Mouse (Mus musculus) MEL (cell line): ENCODE measurements around the gene Arhgef3. TPM values are rescaled to one million over a fixed set of nuclear protein-coding genes. Genes with fewer than 3 reads are reported as not detected.

Source experiments
- DNase-seq: peaks from one replicate; pipeline ENCODE4 v3.0.0; 2011; ENCODE audit warnings: low read depth, low spot score
- H3K27ac ChIP-seq: 2 replicates; pipeline ENCODE4 v1.5.1; 2012; ENCODE audit warnings: low read depth, mild to moderate bottlenecking, control low read depth, low read length, moderate library complexity; ENCODE audit not compliant: control insufficient read depth
- H3K27me3 ChIP-seq, 2 experiments: fragments of 150-350 bp in 1 of 2; sonication (generic) in 1 of 2; 2 replicates each; pipeline ENCODE4 v1.6.1; 2012; ENCODE audit warnings: low read length in 2 of 2, mild to moderate bottlenecking in 2 of 2, improper control_type of control experiment in 1 of 2, moderate library complexity in 1 of 2; ENCODE audit not compliant: insufficient read depth in 2 of 2, control insufficient read depth in 1 of 2
- H3K36me3 ChIP-seq, 2 experiments: 2 replicates each; pipeline ENCODE4 v1.6.1; 2012 to 2014; ENCODE audit warnings: low read length in 2 of 2, improper control_type of control experiment in 1 of 2, inconsistent platforms in 1 of 2, mild to moderate bottlenecking in 1 of 2; ENCODE audit not compliant: insufficient read depth in 2 of 2, control insufficient read depth in 1 of 2
- H3K4me1 ChIP-seq, 2 experiments: fragments of 150-350 bp in 1 of 2; sonication (generic) in 1 of 2; 2 replicates each; pipeline ENCODE4 v1.6.1; 2012; ENCODE audit warnings: low read length in 2 of 2, improper control_type of control experiment in 1 of 2, mild to moderate bottlenecking in 1 of 2; ENCODE audit not compliant: insufficient read depth in 2 of 2, control insufficient read depth in 1 of 2
- H3K4me3 ChIP-seq, 2 experiments: fragments of 150-350 bp in 1 of 2; sonication (generic) in 1 of 2; 2 replicates each; pipeline ENCODE4 v1.5.1; 2012; ENCODE audit warnings: low read depth in 2 of 2, low read length in 2 of 2, mild to moderate bottlenecking in 2 of 2, moderate library complexity in 2 of 2, control low read depth in 1 of 2, improper control_type of control experiment in 1 of 2; ENCODE audit not compliant: control insufficient read depth in 1 of 2, insufficient read depth in 1 of 2
- H3K79me2 ChIP-seq: 2 replicates; pipeline ENCODE4 v1.6.1; 2012; ENCODE audit warnings: mild to moderate bottlenecking, low read length, moderate library complexity; ENCODE audit not compliant: control insufficient read depth, poor library complexity, insufficient read depth
- H3K9ac ChIP-seq: 2 replicates; pipeline ENCODE4 v1.6.1; 2012; ENCODE audit warnings: low read depth, mild to moderate bottlenecking, control low read depth, low read length, moderate library complexity; ENCODE audit not compliant: control insufficient read depth, poor library complexity, severe bottlenecking
- H3K9me3 ChIP-seq: fragments of 150-350 bp; sonication (generic); replicated peaks from 2 replicates; pipeline ENCODE4 v1.6.1; 2012; ENCODE audit warnings: mild to moderate bottlenecking, low read length, improper control_type of control experiment, moderate library complexity; ENCODE audit not compliant: insufficient read depth
- BHLHE40 ChIP-seq: IDR thresholded peaks from 2 replicates; pipeline ENCODE4 v1.6.1; 2012; ENCODE audit warnings: low read depth, mild to moderate bottlenecking, inconsistent platforms, low read length, improper control_type of control experiment, borderline replicate concordance
- CHD2 ChIP-seq: IDR thresholded peaks from 2 replicates; pipeline ENCODE4 v1.6.1; 2011; ENCODE audit warnings: low read length, improper control_type of control experiment
- CTCF ChIP-seq, 3 experiments: IDR thresholded peaks in 2 of 3; conservative IDR thresholded peaks in 1 of 3; 2 replicates each; pipeline ENCODE4 v1.5.1; 2011 to 2012; ENCODE audit warnings: low read length in 3 of 3, low read depth in 2 of 3, mild to moderate bottlenecking in 2 of 3, improper control_type of control experiment in 1 of 3, inconsistent platforms in 1 of 3, mixed read lengths in 1 of 3, moderate library complexity in 1 of 3; ENCODE audit not compliant: control insufficient read depth in 1 of 3, insufficient read depth in 1 of 3, poor library complexity in 1 of 3, severe bottlenecking in 1 of 3
- ELF1 ChIP-seq: IDR thresholded peaks from 2 replicates; pipeline ENCODE4 v1.6.1; 2014; ENCODE audit warnings: low read depth, mild to moderate bottlenecking, inconsistent platforms, low read length, improper control_type of control experiment, moderate library complexity
- ETS1 ChIP-seq: IDR thresholded peaks from 2 replicates; pipeline ENCODE4 v1.6.1; 2012; ENCODE audit warnings: low read depth, mild to moderate bottlenecking, inconsistent platforms, low read length, improper control_type of control experiment, moderate library complexity
- GABPA ChIP-seq: IDR thresholded peaks from 2 replicates; pipeline ENCODE4 v1.6.1; 2012; ENCODE audit warnings: low read depth, mild to moderate bottlenecking, inconsistent platforms, low read length, improper control_type of control experiment, moderate library complexity
- GATA1 ChIP-seq: IDR thresholded peaks from 2 replicates; pipeline ENCODE4 v1.6.1; 2011; ENCODE audit warnings: low read depth, low read length, improper control_type of control experiment
- HCFC1 ChIP-seq: IDR thresholded peaks from 2 replicates; pipeline ENCODE4 v1.6.1; 2012; ENCODE audit warnings: low read depth, mild to moderate bottlenecking, inconsistent platforms, low read length, improper control_type of control experiment, moderate library complexity
- JUND ChIP-seq: IDR thresholded peaks from 2 replicates; pipeline ENCODE4 v1.6.1; 2011; ENCODE audit warnings: low read depth, mild to moderate bottlenecking, improper control_type of control experiment, low read length
- KAT2A ChIP-seq: conservative IDR thresholded peaks from 2 replicates; pipeline ENCODE4 v1.6.1; 2012; ENCODE audit warnings: low read depth, low read length, improper control_type of control experiment, inconsistent platforms
- MAX ChIP-seq: IDR thresholded peaks from 2 replicates; pipeline ENCODE4 v1.6.1; 2011; ENCODE audit warnings: low read length, improper control_type of control experiment
- MXI1 ChIP-seq: IDR thresholded peaks from 2 replicates; pipeline ENCODE4 v1.6.1; 2011; ENCODE audit warnings: mild to moderate bottlenecking, low read depth, low read length, improper control_type of control experiment
- MYB ChIP-seq: IDR thresholded peaks from 2 replicates; pipeline ENCODE4 v1.6.1; 2011; ENCODE audit warnings: mild to moderate bottlenecking, low read depth, low read length, improper control_type of control experiment
- MYC ChIP-seq: IDR thresholded peaks from 2 replicates; pipeline ENCODE4 v1.6.1; 2011; ENCODE audit warnings: low read depth, mild to moderate bottlenecking, low read length, improper control_type of control experiment, moderate library complexity
- NELFE ChIP-seq: IDR thresholded peaks from 2 replicates; pipeline ENCODE4 v1.6.1; 2011; ENCODE audit warnings: low read depth, low read length, improper control_type of control experiment
- POLR2AphosphoS5 ChIP-seq: IDR thresholded peaks from 2 replicates; pipeline ENCODE4 v1.6.1; 2012; ENCODE audit warnings: low read depth, borderline replicate concordance, mild to moderate bottlenecking, inconsistent platforms, low read length, moderate library complexity, mixed read lengths
- RAD21 ChIP-seq: IDR thresholded peaks from 2 replicates; pipeline ENCODE4 v1.6.1; 2011; ENCODE audit warnings: mild to moderate bottlenecking, low read depth, low read length, improper control_type of control experiment
- TAL1 ChIP-seq: IDR thresholded peaks from 2 replicates; pipeline ENCODE4 v1.6.1; 2012; ENCODE audit warnings: mild to moderate bottlenecking, inconsistent platforms, low read length, moderate library complexity, mixed read lengths
- TBP ChIP-seq: IDR thresholded peaks from 2 replicates; pipeline ENCODE4 v1.8.0; 2011; ENCODE audit warnings: low read depth, low read length, improper control_type of control experiment
- TCF12 ChIP-seq: IDR thresholded peaks from 2 replicates; pipeline ENCODE4 v1.6.1; 2014; ENCODE audit warnings: low read depth, mild to moderate bottlenecking, inconsistent platforms, low read length, improper control_type of control experiment, moderate library complexity
- UBTF ChIP-seq: IDR thresholded peaks from 2 replicates; pipeline ENCODE4 v1.6.1; 2012; ENCODE audit warnings: low read depth, mild to moderate bottlenecking, inconsistent platforms, low read length, improper control_type of control experiment, moderate library complexity, borderline replicate concordance; ENCODE audit not compliant: insufficient read depth
- USF1 ChIP-seq: IDR thresholded peaks from 2 replicates; pipeline ENCODE4 v1.6.1; 2014; ENCODE audit warnings: low read depth, mild to moderate bottlenecking, inconsistent platforms, low read length, improper control_type of control experiment, moderate library complexity
- USF2 ChIP-seq, 2 experiments: IDR thresholded peaks; 2 replicates each; pipeline ENCODE4 v1.6.1; 2011 to 2012; ENCODE audit warnings: improper control_type of control experiment in 2 of 2, low read length in 2 of 2, borderline replicate concordance in 1 of 2, inconsistent platforms in 1 of 2, low read depth in 1 of 2, mild to moderate bottlenecking in 1 of 2; ENCODE audit not compliant: insufficient read depth in 1 of 2
- ZKSCAN1 ChIP-seq: IDR thresholded peaks from 2 replicates; pipeline ENCODE4 v1.6.1; 2012; ENCODE audit warnings: low read depth, mild to moderate bottlenecking, inconsistent platforms, low read length, improper control_type of control experiment, moderate library complexity
- ZMIZ1 ChIP-seq: IDR thresholded peaks from 2 replicates; pipeline ENCODE4 v1.6.1; 2012; ENCODE audit warnings: low read depth, mild to moderate bottlenecking, inconsistent platforms, low read length, improper control_type of control experiment, moderate library complexity
- ZNF384 ChIP-seq: IDR thresholded peaks from 2 replicates; pipeline ENCODE4 v1.6.1; 2012; ENCODE audit warnings: low read depth, mild to moderate bottlenecking, inconsistent platforms, low read length, improper control_type of control experiment
- polyA plus RNA-seq, 2 experiments: library from polyadenylated mRNA; stranded (reverse) in 1 of 2; unstranded in 1 of 2; fragments of >175 nt in 1 of 2; fragments of >200 nt in 1 of 2; gene quantifications; 2 replicates each; pipeline versions ENCODE4 v1.2.1 to v1.2.4; 2012; ENCODE audit warnings: low replicate concordance in 2 of 2, low read depth in 1 of 2; ENCODE audit not compliant: insufficient read length in 2 of 2, insufficient read depth in 1 of 2, missing spikeins in 1 of 2
- total RNA-seq: library from RNA; depleted of rRNA; stranded (reverse); fragments of 300-350 nt; gene quantifications from 2 replicates; pipeline ENCODE4 v1.2.3, GENCODE M21; 2012

Arhgef3 gene
- total and polyA plus RNA-seq, 3 experiments: 2.1 to 2.7 TPM; not detected in 1

DNA sequence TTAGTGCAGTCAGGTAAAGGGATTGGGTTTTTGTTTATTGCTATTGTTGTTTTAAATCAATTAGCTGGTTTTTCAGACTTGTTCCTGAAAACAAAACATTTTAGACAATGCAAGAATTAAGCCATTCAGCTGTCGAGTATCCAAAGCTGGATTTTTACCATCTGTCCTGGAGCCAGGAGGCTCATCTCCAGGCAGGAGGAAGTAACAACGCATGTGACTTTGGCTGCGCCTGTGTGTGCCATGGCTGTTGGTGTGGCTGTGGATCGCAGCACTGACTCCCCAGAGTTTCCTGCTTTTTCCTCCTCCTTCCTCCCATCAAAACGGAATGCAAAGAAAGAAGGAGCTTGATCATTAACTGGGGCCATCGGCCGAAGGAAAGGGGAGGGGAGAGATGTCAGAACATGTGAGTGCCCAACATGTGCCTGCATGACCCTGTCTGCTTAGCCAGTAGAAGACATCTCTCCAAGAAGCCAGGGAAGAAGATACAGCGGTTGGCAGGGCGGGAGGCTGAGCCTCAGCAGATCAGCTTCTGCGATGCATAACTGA lies 216.9 kb downstream of the Arhgef3 start:
- TF ChIP-seq TBP (no peak), MXI1 (no peak), HCFC1 (no peak), ELF1 (no peak), CTCF (IDR thresholded peaks at IDR 0.05 in 2 of 3, conservative IDR thresholded peaks at IDR 0.05 in 1 of 3; ENCODE audit: control insufficient read depth in 1 of 3, insufficient read depth in 1 of 3, low read depth in 2 of 3, low read length in 3 of 3, poor library complexity in 1 of 3, severe bottlenecking in 1 of 3) (no peak), UBTF (no peak), CHD2 (no peak), ETS1 (no peak), TCF12 (no peak), MYC (no peak), RAD21 (no peak), TAL1 (no peak), POLR2AphosphoS5 (no peak), KAT2A (no peak), BHLHE40 (no peak), ZMIZ1 (no peak), ZKSCAN1 (no peak), NELFE (no peak), MYB (no peak), USF1 (no peak)
- no peak for DNase-seq
- no peaks in the 10 kb centered on the region for H3K9me3 ChIP-seq
- H3K9ac ChIP-seq: no peak overlapping the region
- no peaks in the 10 kb centered on the region for H3K36me3 ChIP-seq
- no peak overlapping the region for H3K27ac ChIP-seq
- peaks cover 0 to 5% of the 10 kb centered on the region in 2 experiments; a peak in 1 of 4 replicates for H3K4me1 ChIP-seq
- no peaks in the 10 kb centered on the region for H3K79me2 ChIP-seq
- H3K4me3 ChIP-seq: no peak overlapping the region
- peaks cover 2 to 7% of the 10 kb centered on the region in 2 experiments for H3K27me3 ChIP-seq

DNA sequence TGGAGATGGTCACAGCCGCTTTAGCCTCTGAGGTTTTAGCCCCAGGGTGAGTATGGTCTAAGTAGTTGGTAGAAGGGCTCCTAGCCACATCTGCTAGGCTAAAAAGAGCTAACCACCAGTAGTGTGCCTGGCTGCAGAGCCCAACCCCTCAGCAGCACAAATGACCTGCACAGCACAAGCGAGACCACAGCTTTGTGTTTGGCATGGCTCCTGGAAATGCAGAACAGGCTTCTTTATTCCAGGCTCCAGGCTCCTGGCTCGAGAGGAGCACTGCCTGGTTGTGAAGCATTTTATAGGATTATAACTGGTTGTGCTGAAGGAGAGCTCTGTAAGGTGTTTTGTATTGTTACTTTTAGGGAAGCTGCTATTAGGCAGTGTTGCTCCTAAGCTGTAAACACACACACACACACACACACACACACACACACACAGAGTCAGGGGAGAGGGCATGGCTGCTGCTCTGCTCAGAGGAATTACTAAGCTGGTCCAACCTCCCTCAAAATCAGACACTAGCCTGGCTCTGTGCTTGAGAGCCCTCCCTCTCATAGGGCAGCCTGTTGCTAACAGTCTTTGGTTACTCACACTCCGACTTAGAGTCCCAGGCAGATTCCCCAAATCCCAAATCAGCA lies 217.8 kb downstream of the Arhgef3 start:
- H3K36me3 ChIP-seq: peaks cover 0 to 2% of the 10 kb centered on the region in 2 experiments; a peak in 1 of 4 replicates
- TF ChIP-seq HCFC1: no peak
- no peak for TF ChIP-seq MAX
- TF ChIP-seq GATA1: no peak
- TF ChIP-seq ZNF384: no peak
- TF ChIP-seq KAT2A: no peak
- no peak for TF ChIP-seq ZKSCAN1
- TF ChIP-seq UBTF: no peak
- TF ChIP-seq BHLHE40: no peak
- no peak for TF ChIP-seq ZMIZ1
- no peak for TF ChIP-seq USF2 (IDR thresholded peaks at IDR 0.05; ENCODE audit: borderline replicate concordance in 1 of 2, insufficient read depth in 1 of 2, low read depth in 1 of 2, low read length in 2 of 2)
- no peak for TF ChIP-seq CHD2
- no peak for TF ChIP-seq CTCF (IDR thresholded peaks at IDR 0.05 in 2 of 3, conservative IDR thresholded peaks at IDR 0.05 in 1 of 3; ENCODE audit: control insufficient read depth in 1 of 3, insufficient read depth in 1 of 3, low read depth in 2 of 3, low read length in 3 of 3, poor library complexity in 1 of 3, severe bottlenecking in 1 of 3)
- no peak for TF ChIP-seq JUND
- TF ChIP-seq GABPA: no peak
- TF ChIP-seq, all 39 proteins: peak for 0
- Histone ChIP-seq H3K9ac (no peak overlapping the region), H3K4me3 (no peak overlapping the region), H3K9me3 (no peaks in the 10 kb centered on the region), H3K4me1 (peaks cover 0 to 8% of the 10 kb centered on the region in 2 experiments; a peak in 2 of 4 replicates), H3K79me2 (no peaks in the 10 kb centered on the region), H3K27me3 (peaks cover 2 to 5% of the 10 kb centered on the region in 2 experiments), H3K27ac (no peak overlapping the region)
- no peak for DNase-seq
